Mouse (Mus musculus) intestine, embryonic 15.5 days (tissue): ENCODE measurements at regions not wholly inside any gene's neighbourhood (a gene's known extent, or its start where the extent isn't known, plus 50 kb on each side); places are given as distances from the start of the nearest gene placed in this dataset.

ENCODE experiments used
- ATAC-seq: fragments of 200-750 bp; cut with Nextera tagmentation; 2 replicates; pipeline ENCODE4 v1.8.0; 2017; ENCODE audit warnings: moderate TSS enrichment, moderate library complexity
- H3K27ac ChIP-seq: fragments of 300-500 bp; sonication (generic); 2 replicates; pipeline ENCODE4 v1.5.1; 2015; ENCODE audit warnings: mild to moderate bottlenecking, inconsistent platforms
- H3K27me3 ChIP-seq: fragments of 300-500 bp; sonication (generic); replicated peaks from 2 replicates; pipeline ENCODE4 v1.6.1; 2015; ENCODE audit warnings: inconsistent platforms
- H3K36me3 ChIP-seq: fragments of 300-500 bp; sonication (generic); 2 replicates; pipeline ENCODE4 v1.6.1; 2015; ENCODE audit warnings: inconsistent platforms
- H3K4me1 ChIP-seq: fragments of 300-500 bp; sonication (generic); replicated peaks from 2 replicates; pipeline ENCODE4 v1.6.1; 2015; ENCODE audit warnings: inconsistent platforms
- H3K4me2 ChIP-seq: fragments of 300-500 bp; sonication (generic); replicated peaks from 2 replicates; pipeline ENCODE4 v1.6.1; 2015; ENCODE audit warnings: mild to moderate bottlenecking, inconsistent platforms
- H3K4me3 ChIP-seq: fragments of 300-500 bp; sonication (generic); replicated peaks from 2 replicates; pipeline ENCODE4 v1.5.1; 2015; ENCODE audit warnings: inconsistent platforms
- H3K9ac ChIP-seq: fragments of 300-500 bp; sonication (generic); 2 replicates; pipeline ENCODE4 v1.6.1; 2015; ENCODE audit warnings: inconsistent platforms
- H3K9me3 ChIP-seq: fragments of 300-500 bp; sonication (generic); 2 replicates; pipeline ENCODE4 v1.6.1; 2016; ENCODE audit warnings: inconsistent platforms
- WGBS: fragments of 180-500 bp; shearing (Covaris S2); methylation state at CpG from one replicate; pipeline ENCODE4 v1.1.7; 2015; 5-methylcytosine and 5-hydroxymethylcytosine counted together

- no peak for ATAC-seq
- Histone ChIP-seq H3K27ac (no peak overlapping the region), H3K9me3 (no peaks in the 10 kb centered on the region), H3K27me3 (no peaks in the 10 kb centered on the region), H3K4me2 (no peak overlapping the region), H3K4me3 (no peak overlapping the region), H3K9ac (no peak overlapping the region), H3K4me1 (no peaks in the 10 kb centered on the region), H3K36me3 (no peaks in the 10 kb centered on the region)
- 94% methylated on average over 2 of the region's 2 CpGs for WGBS
Measured at GRCm38 (mm10) chr13:34576392-34576791, 76.9 kb downstream of the Pxdc1 start.

DNA sequence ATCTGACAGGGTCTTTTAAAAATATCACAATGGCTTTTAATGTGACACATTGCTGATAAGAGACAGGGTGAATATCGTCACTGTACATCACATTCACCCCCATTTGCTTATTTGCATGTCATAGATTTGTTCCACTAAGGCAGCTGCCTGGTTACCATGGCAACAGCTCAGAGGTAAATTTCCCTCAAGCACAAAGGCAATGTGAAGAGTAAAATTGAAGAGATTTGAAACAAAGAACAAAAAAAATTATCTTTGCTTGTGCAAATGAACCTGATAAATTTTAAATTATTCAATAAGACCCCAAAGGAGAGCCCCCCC lies 77.3 kb downstream of the Pxdc1 start:
- ATAC-seq = no peak
- H3K4me1 ChIP-seq = no peaks in the 10 kb centered on the region
- no peaks in the 10 kb centered on the region for H3K27me3 ChIP-seq
- H3K9ac ChIP-seq = no peak overlapping the region
- 44% methylated on average over 1 of the region's 1 CpGs for WGBS
- H3K27ac ChIP-seq = no peak overlapping the region
- no peak overlapping the region for H3K4me2 ChIP-seq
- H3K36me3 ChIP-seq = no peaks in the 10 kb centered on the region
- H3K4me3 ChIP-seq = no peak overlapping the region
- H3K9me3 ChIP-seq = no peaks in the 10 kb centered on the region

GRCm38 (mm10) chr13:34575179-34575996 lies 77.9 kb downstream of the Pxdc1 start:
- Histone ChIP-seq H3K9ac (no peak overlapping the region), H3K9me3 (no peaks in the 10 kb centered on the region), H3K27me3 (no peaks in the 10 kb centered on the region), H3K36me3 (no peaks in the 10 kb centered on the region), H3K4me2 (no peak overlapping the region), H3K27ac (no peak overlapping the region), H3K4me3 (no peak overlapping the region), H3K4me1 (no peaks in the 10 kb centered on the region)
- no peak for ATAC-seq
- 47% methylated on average over 2 of the region's 2 CpGs for WGBS

DNA sequence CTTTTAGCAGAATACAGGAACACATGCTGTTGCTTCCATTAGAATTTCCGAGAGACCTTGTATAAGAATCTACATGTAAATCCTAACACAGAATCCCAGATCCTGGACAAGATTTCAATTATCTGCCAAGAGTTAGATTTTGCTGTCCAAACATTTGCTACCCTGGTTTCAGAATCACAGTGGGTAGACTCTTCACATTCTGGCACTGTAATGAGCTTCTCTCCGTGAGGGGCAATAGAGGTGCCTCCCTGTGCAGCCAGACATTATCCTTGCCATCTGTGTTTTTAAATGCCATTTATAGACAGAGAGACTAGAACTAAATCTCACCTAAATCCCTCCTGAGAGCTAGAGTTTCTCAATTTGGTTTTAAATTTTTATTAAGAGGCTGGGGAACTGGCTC lies 84.0 kb downstream of the Pxdc1 start:
- Histone ChIP-seq H3K27ac (no peak overlapping the region), H3K27me3 (no peaks in the 10 kb centered on the region), H3K4me2 (no peak overlapping the region), H3K9me3 (no peaks in the 10 kb centered on the region), H3K4me3 (no peak overlapping the region), H3K9ac (no peak overlapping the region), H3K4me1 (no peaks in the 10 kb centered on the region), H3K36me3 (no peaks in the 10 kb centered on the region)
- 81% methylated on average over 2 of the region's 2 CpGs for WGBS
- ATAC-seq = no peak

DNA sequence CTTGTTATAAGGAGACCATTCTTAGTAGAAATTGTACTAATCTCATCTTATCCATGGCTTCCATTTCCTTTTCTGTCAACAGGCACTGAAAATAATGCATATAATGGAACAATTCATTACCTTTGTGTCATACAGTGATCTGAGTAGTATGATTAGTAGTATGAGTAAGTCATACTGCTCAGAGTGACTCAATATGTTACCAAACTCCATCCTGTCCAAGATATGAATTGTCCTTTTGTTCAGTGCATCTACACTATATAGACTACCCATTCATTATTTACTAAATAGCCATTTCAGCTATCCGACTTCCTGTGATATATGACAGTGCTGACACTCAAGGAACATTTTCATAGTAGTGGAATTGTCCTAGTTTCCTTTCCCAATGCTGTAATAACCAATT lies 86.6 kb downstream of the Pxdc1 start:
- no peak overlapping the region for H3K9ac ChIP-seq
- H3K9me3 ChIP-seq = no peaks in the 10 kb centered on the region
- H3K4me3 ChIP-seq = no peak overlapping the region
- H3K27me3 ChIP-seq = no peaks in the 10 kb centered on the region
- ATAC-seq = no peak
- no peaks in the 10 kb centered on the region for H3K36me3 ChIP-seq
- H3K4me2 ChIP-seq = no peak overlapping the region
- 84% methylated on average over 1 of the region's 1 CpGs for WGBS
- H3K27ac ChIP-seq = no peak overlapping the region
- H3K4me1 ChIP-seq = no peaks in the 10 kb centered on the region

DNA sequence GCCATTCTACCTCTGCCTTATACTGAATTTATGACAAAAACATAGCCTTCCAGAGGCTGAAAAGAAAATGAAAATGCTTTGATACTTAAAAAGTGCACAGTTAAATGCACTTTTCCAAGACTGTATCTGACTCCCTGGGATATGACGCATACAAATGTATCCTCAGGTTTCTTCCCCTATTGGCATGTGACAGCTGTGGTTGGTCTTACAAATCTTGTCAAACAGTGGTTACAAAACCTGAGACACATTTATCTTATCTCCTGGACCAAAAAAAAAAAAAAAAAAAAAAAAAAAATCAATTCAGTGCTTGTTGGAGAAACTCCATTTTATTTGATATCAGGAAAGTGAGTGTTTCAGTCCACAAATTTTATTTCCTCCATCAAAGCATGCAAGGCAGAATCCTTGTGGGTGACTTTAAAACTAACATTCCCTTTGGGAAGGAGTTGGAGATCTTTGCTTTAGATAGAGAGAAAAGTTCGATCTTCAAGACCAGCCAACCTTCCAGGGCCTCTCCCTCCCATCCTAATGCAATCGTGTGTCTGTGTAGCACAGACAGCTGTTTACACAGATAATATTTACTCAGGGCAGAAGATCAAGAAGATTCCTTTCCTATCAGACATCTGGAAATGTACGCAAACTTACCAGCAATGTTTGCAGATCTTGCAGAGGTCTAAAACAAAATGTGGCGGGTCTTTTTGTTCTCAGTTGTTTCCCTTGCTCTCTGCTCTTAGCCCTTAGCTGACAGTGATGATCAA lies 103.0 kb downstream of the Pxdc1 start:
- WGBS = 37% methylated on average over 5 of the region's 5 CpGs
- Histone ChIP-seq H3K27me3 (no peaks in the 10 kb centered on the region), H3K9ac (no peak overlapping the region), H3K4me3 (no peak overlapping the region), H3K9me3 (no peaks in the 10 kb centered on the region), H3K4me2 (no peak overlapping the region), H3K4me1 (no peaks in the 10 kb centered on the region), H3K27ac (no peak overlapping the region), H3K36me3 (no peaks in the 10 kb centered on the region)
- no peak for ATAC-seq

GRCm38 (mm10) chr13:34540646-34541045 lies 112.6 kb downstream of the Pxdc1 start:
- Histone ChIP-seq H3K27me3 (no peaks in the 10 kb centered on the region), H3K4me3 (no peak overlapping the region), H3K9ac (no peak overlapping the region), H3K9me3 (no peaks in the 10 kb centered on the region), H3K4me2 (no peak overlapping the region), H3K27ac (no peak overlapping the region), H3K36me3 (no peaks in the 10 kb centered on the region), H3K4me1 (no peaks in the 10 kb centered on the region)
- no peak for ATAC-seq
- WGBS = 88% methylated on average over 2 of the region's 2 CpGs

GRCm38 (mm10) chr13:34533896-34534295 lies 119.4 kb downstream of the Pxdc1 start:
- no peak for ATAC-seq
- 71% methylated on average over 2 of the region's 2 CpGs for WGBS

GRCm38 (mm10) chr13:34511332-34511731 lies 142.0 kb downstream of the Pxdc1 start:
- Histone ChIP-seq H3K36me3 (no peaks in the 10 kb centered on the region), H3K4me1 (no peaks in the 10 kb centered on the region), H3K4me2 (no peak overlapping the region), H3K9ac (no peak overlapping the region), H3K27ac (no peak overlapping the region), H3K4me3 (no peak overlapping the region), H3K9me3 (no peaks in the 10 kb centered on the region), H3K27me3 (no peaks in the 10 kb centered on the region)
- no peak for ATAC-seq
- 79% methylated on average over 3 of the region's 3 CpGs for WGBS

More at GRCm38 (mm10) chr13:34533896-34534295, 119.4 kb downstream of the Pxdc1 start:
- no peak overlapping the region for H3K4me2 ChIP-seq
- no peaks in the 10 kb centered on the region for H3K36me3 ChIP-seq
- no peaks in the 10 kb centered on the region for H3K27me3 ChIP-seq
- no peaks in the 10 kb centered on the region for H3K9me3 ChIP-seq
- no peak overlapping the region for H3K4me3 ChIP-seq
- H3K27ac ChIP-seq = no peak overlapping the region
- H3K4me1 ChIP-seq = no peaks in the 10 kb centered on the region
- H3K9ac ChIP-seq = no peak overlapping the region

- H3K4me2 ChIP-seq = no peak overlapping the region
- no peaks in the 10 kb centered on the region for H3K36me3 ChIP-seq
- no peak overlapping the region for H3K27ac ChIP-seq
- no peak overlapping the region for H3K9ac ChIP-seq
- ATAC-seq = no peak
- H3K4me3 ChIP-seq = no peak overlapping the region
- WGBS = 85% methylated on average over 2 of the region's 2 CpGs
- no peaks in the 10 kb centered on the region for H3K4me1 ChIP-seq
- H3K9me3 ChIP-seq = no peaks in the 10 kb centered on the region
- H3K27me3 ChIP-seq = no peaks in the 10 kb centered on the region
Measured at GRCm38 (mm10) chr13:34507224-34507623, 146.1 kb downstream of the Pxdc1 start.

GRCm38 (mm10) chr13:34505861-34506260 lies 147.4 kb downstream of the Pxdc1 start:
- H3K27ac ChIP-seq = no peak overlapping the region
- H3K9me3 ChIP-seq = no peaks in the 10 kb centered on the region
- no peak overlapping the region for H3K4me2 ChIP-seq
- ATAC-seq = no peak
- no peaks in the 10 kb centered on the region for H3K4me1 ChIP-seq
- 83% methylated on average over 2 of the region's 2 CpGs for WGBS
- no peaks in the 10 kb centered on the region for H3K27me3 ChIP-seq
- H3K4me3 ChIP-seq = no peak overlapping the region
- no peaks in the 10 kb centered on the region for H3K36me3 ChIP-seq
- H3K9ac ChIP-seq = no peak overlapping the region

DNA sequence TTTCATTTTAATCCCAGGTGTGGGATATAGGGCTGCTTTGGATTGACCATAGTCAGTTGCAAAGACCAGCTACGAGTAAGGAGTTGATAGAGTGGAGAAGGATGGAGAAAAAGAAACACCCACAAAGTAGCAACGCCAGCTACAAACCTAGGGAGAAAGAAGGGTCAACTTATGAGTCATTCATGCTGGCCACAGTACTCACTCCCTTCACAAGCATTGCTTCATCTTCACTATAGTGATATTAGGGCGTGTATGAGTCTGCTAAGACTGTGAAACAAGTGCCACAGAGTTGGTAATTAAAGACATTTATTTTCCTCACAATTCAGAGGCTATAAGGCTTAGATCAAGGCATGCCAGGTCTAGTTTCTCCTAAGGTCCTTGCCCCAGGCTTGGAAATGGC lies 148.4 kb downstream of the Pxdc1 start:
- Histone ChIP-seq H3K9ac (no peak overlapping the region), H3K4me1 (no peaks in the 10 kb centered on the region), H3K4me2 (no peak overlapping the region), H3K4me3 (no peak overlapping the region), H3K27ac (no peak overlapping the region), H3K36me3 (no peaks in the 10 kb centered on the region), H3K27me3 (no peaks in the 10 kb centered on the region), H3K9me3 (no peaks in the 10 kb centered on the region)
- ATAC-seq = no peak
- 89% methylated on average over 3 of the region's 3 CpGs for WGBS

GRCm38 (mm10) chr13:34498910-34499309 lies 153.9 kb upstream of the Slc22a23 start:
- no peak for ATAC-seq
- 89% methylated on average over 2 of the region's 2 CpGs for WGBS
- Histone ChIP-seq H3K4me2 (no peak overlapping the region), H3K4me1 (no peaks in the 10 kb centered on the region), H3K36me3 (no peaks in the 10 kb centered on the region), H3K9ac (no peak overlapping the region), H3K4me3 (no peak overlapping the region), H3K9me3 (no peaks in the 10 kb centered on the region), H3K27ac (no peak overlapping the region), H3K27me3 (no peaks in the 10 kb centered on the region)
